Mouse (Mus musculus): ENCODE measurements around the gene Dnah2. TPM values are rescaled to one million over a fixed set of nuclear protein-coding genes. Genes with fewer than 3 reads are reported as not detected.

Gene Dnah2
- polyA plus RNA-seq, 1 experiment = 0.14 TPM

GRCm38 (mm10) chr11:69501555-69501954 lies 47.4 kb downstream of the Dnah2 start:
- Histone ChIP-seq H3K4me3 (ENCODE audit: insufficient read depth, poor library complexity, severe bottlenecking) (no peak overlapping the region), H3K27me3 (ENCODE audit: control insufficient read depth, insufficient read depth, insufficient read length) (no peaks in the 10 kb centered on the region), H3ac (ENCODE audit: control insufficient read depth, insufficient read length, low read depth) (no peak overlapping the region), H3K79me2 (ENCODE audit: control insufficient read depth, insufficient read depth) (no peaks in the 10 kb centered on the region), H3K36me3 (ENCODE audit: control insufficient read depth, insufficient read depth) (no peaks in the 10 kb centered on the region), H3K79me3 (ENCODE audit: low read depth) (no peaks in the 10 kb centered on the region)
- no peak for TF ChIP-seq MAX (IDR thresholded peaks at IDR 0.05)
- TF ChIP-seq FOSL1 (IDR thresholded peaks at IDR 0.05; ENCODE audit: insufficient read depth, low read length, poor library complexity, severe bottlenecking) = no peak
- TF ChIP-seq USF1 (IDR thresholded peaks at IDR 0.05; ENCODE audit: low read depth) = no peak
- no peak for TF ChIP-seq CTCF (IDR thresholded peaks at IDR 0.05; ENCODE audit: control insufficient read depth, insufficient read depth, insufficient read length)
- no peak for TF ChIP-seq CEBPB (IDR thresholded peaks at IDR 0.05; ENCODE audit: low read depth)
- TF ChIP-seq MYOG (IDR thresholded peaks at IDR 0.05; ENCODE audit: control insufficient read depth, extremely low read depth, insufficient read length) = no peak
- TF ChIP-seq MYOD1 (IDR thresholded peaks at IDR 0.05; ENCODE audit: control insufficient read depth, insufficient read length, low read depth) = no peak

- H3ac ChIP-seq (ENCODE audit: control insufficient read depth, insufficient read length, low read depth) = no peak overlapping the region
- no peak overlapping the region for H3K4me3 ChIP-seq (ENCODE audit: insufficient read depth, poor library complexity, severe bottlenecking)
- H3K79me2 ChIP-seq (ENCODE audit: control insufficient read depth, insufficient read depth) = no peaks in the 10 kb centered on the region
- no peaks in the 10 kb centered on the region for H3K27me3 ChIP-seq (ENCODE audit: control insufficient read depth, insufficient read depth, insufficient read length)
- TF ChIP-seq USF1 (IDR thresholded peaks at IDR 0.05; ENCODE audit: low read depth) (no peak), CEBPB (IDR thresholded peaks at IDR 0.05; ENCODE audit: low read depth) (no peak), MAX (IDR thresholded peaks at IDR 0.05) (no peak), MYOG (IDR thresholded peaks at IDR 0.05; ENCODE audit: control insufficient read depth, extremely low read depth, insufficient read length) (no peak), MYOD1 (IDR thresholded peaks at IDR 0.05; ENCODE audit: control insufficient read depth, insufficient read length, low read depth) (no peak), FOSL1 (IDR thresholded peaks at IDR 0.05; ENCODE audit: insufficient read depth, low read length, poor library complexity, severe bottlenecking) (no peak), CTCF (IDR thresholded peaks at IDR 0.05; ENCODE audit: control insufficient read depth, insufficient read depth, insufficient read length) (no peak)
- no peaks in the 10 kb centered on the region for H3K79me3 ChIP-seq (ENCODE audit: low read depth)
- no peaks in the 10 kb centered on the region for H3K36me3 ChIP-seq (ENCODE audit: control insufficient read depth, insufficient read depth)
Measured at GRCm38 (mm10) chr11:69499140-69499539, 49.8 kb downstream of the Dnah2 start.

GRCm38 (mm10) chr11:69491711-69492110 lies 57.2 kb downstream of the Dnah2 start:
- H3K27me3 ChIP-seq (ENCODE audit: control insufficient read depth, insufficient read depth, insufficient read length) = no peaks in the 10 kb centered on the region
- H3K79me3 ChIP-seq (ENCODE audit: low read depth) = no peaks in the 10 kb centered on the region
- TF ChIP-seq FOSL1 (IDR thresholded peaks at IDR 0.05; ENCODE audit: insufficient read depth, low read length, poor library complexity, severe bottlenecking) = no peak
- TF ChIP-seq MYOD1 (IDR thresholded peaks at IDR 0.05; ENCODE audit: control insufficient read depth, insufficient read length, low read depth) = no peak
- no peak for TF ChIP-seq MAX (IDR thresholded peaks at IDR 0.05)
- TF ChIP-seq CEBPB (IDR thresholded peaks at IDR 0.05; ENCODE audit: low read depth) = no peak
- no peak for TF ChIP-seq CTCF (IDR thresholded peaks at IDR 0.05; ENCODE audit: control insufficient read depth, insufficient read depth, insufficient read length)
- no peak for TF ChIP-seq USF1 (IDR thresholded peaks at IDR 0.05; ENCODE audit: low read depth)
- no peak for TF ChIP-seq MYOG (IDR thresholded peaks at IDR 0.05; ENCODE audit: control insufficient read depth, extremely low read depth, insufficient read length)
- no peak overlapping the region for H3ac ChIP-seq (ENCODE audit: control insufficient read depth, insufficient read length, low read depth)
- H3K4me3 ChIP-seq (ENCODE audit: insufficient read depth, poor library complexity, severe bottlenecking) = no peak overlapping the region
- H3K79me2 ChIP-seq (ENCODE audit: control insufficient read depth, insufficient read depth) = no peaks in the 10 kb centered on the region
- no peaks in the 10 kb centered on the region for H3K36me3 ChIP-seq (ENCODE audit: control insufficient read depth, insufficient read depth)

- TF ChIP-seq MAX (IDR thresholded peaks at IDR 0.05) (no peak), CTCF (IDR thresholded peaks at IDR 0.05; ENCODE audit: control insufficient read depth, insufficient read depth, insufficient read length) (no peak), USF1 (IDR thresholded peaks at IDR 0.05; ENCODE audit: low read depth) (no peak), MYOG (IDR thresholded peaks at IDR 0.05; ENCODE audit: control insufficient read depth, extremely low read depth, insufficient read length) (no peak), MYOD1 (IDR thresholded peaks at IDR 0.05; ENCODE audit: control insufficient read depth, insufficient read length, low read depth) (no peak), CEBPB (IDR thresholded peaks at IDR 0.05; ENCODE audit: low read depth) (no peak), FOSL1 (IDR thresholded peaks at IDR 0.05; ENCODE audit: insufficient read depth, low read length, poor library complexity, severe bottlenecking) (no peak)
- Histone ChIP-seq H3K79me2 (ENCODE audit: control insufficient read depth, insufficient read depth) (no peaks in the 10 kb centered on the region), H3ac (ENCODE audit: control insufficient read depth, insufficient read length, low read depth) (no peak overlapping the region), H3K36me3 (ENCODE audit: control insufficient read depth, insufficient read depth) (no peaks in the 10 kb centered on the region), H3K27me3 (ENCODE audit: control insufficient read depth, insufficient read depth, insufficient read length) (no peaks in the 10 kb centered on the region), H3K79me3 (ENCODE audit: low read depth) (no peaks in the 10 kb centered on the region), H3K4me3 (ENCODE audit: insufficient read depth, poor library complexity, severe bottlenecking) (no peak overlapping the region)
Measured at GRCm38 (mm10) chr11:69490898-69491297, 58.0 kb downstream of the Dnah2 start.

- no peaks in the 10 kb centered on the region for H3K79me3 ChIP-seq (ENCODE audit: low read depth)
- H3K79me2 ChIP-seq (ENCODE audit: control insufficient read depth, insufficient read depth) = no peaks in the 10 kb centered on the region
- no peak overlapping the region for H3ac ChIP-seq (ENCODE audit: control insufficient read depth, insufficient read length, low read depth)
- no peaks in the 10 kb centered on the region for H3K36me3 ChIP-seq (ENCODE audit: control insufficient read depth, insufficient read depth)
- H3K4me3 ChIP-seq (ENCODE audit: insufficient read depth, poor library complexity, severe bottlenecking) = no peak overlapping the region
- TF ChIP-seq MAX (IDR thresholded peaks at IDR 0.05) (no peak), MYOD1 (IDR thresholded peaks at IDR 0.05; ENCODE audit: control insufficient read depth, insufficient read length, low read depth) (no peak), MYOG (IDR thresholded peaks at IDR 0.05; ENCODE audit: control insufficient read depth, extremely low read depth, insufficient read length) (no peak), FOSL1 (IDR thresholded peaks at IDR 0.05; ENCODE audit: insufficient read depth, low read length, poor library complexity, severe bottlenecking) (no peak)
- no peaks in the 10 kb centered on the region for H3K27me3 ChIP-seq (ENCODE audit: control insufficient read depth, insufficient read depth, insufficient read length)
Measured at GRCm38 (mm10) chr11:69487474-69487873, 61.4 kb downstream of the Dnah2 start.

GRCm38 (mm10) chr11:69477645-69478044 lies 71.3 kb downstream of the Dnah2 start:
- Histone ChIP-seq H3K36me3 (ENCODE audit: control insufficient read depth, insufficient read depth) (no peaks in the 10 kb centered on the region), H3K79me2 (ENCODE audit: control insufficient read depth, insufficient read depth) (no peaks in the 10 kb centered on the region), H3ac (ENCODE audit: control insufficient read depth, insufficient read length, low read depth) (no peak overlapping the region), H3K27me3 (ENCODE audit: control insufficient read depth, insufficient read depth, insufficient read length) (no peaks in the 10 kb centered on the region), H3K79me3 (ENCODE audit: low read depth) (no peaks in the 10 kb centered on the region), H3K4me3 (ENCODE audit: insufficient read depth, poor library complexity, severe bottlenecking) (no peak overlapping the region)
- TF ChIP-seq MYOD1 (IDR thresholded peaks at IDR 0.05; ENCODE audit: control insufficient read depth, insufficient read length, low read depth) (no peak), CEBPB (IDR thresholded peaks at IDR 0.05; ENCODE audit: low read depth) (no peak), MYOG (IDR thresholded peaks at IDR 0.05; ENCODE audit: control insufficient read depth, extremely low read depth, insufficient read length) (no peak)

Measured in C2C12 (cell line).